In genomic region chr2:147244406-147244805, GRCm38 (mm10) we compare ENCODE assay signal across 30 mouse cellular contexts. TPM values are rescaled to one million over a fixed set of nuclear protein-coding genes. Genes with fewer than 3 reads are reported as not detected.
"Had no signal": no experiment of that assay in that cellular context is flagged by ENCODE, and none has a peak within 500 bp of the region (broad histone marks: within the 10 kb centered on the region; RNA-seq: fewer than 3 reads in every experiment).

No protein-coding gene starts in this region.

- H3K36me3 ChIP-seq: heart, embryonic 13.5 days; heart, embryonic 15.5 days; hindbrain, embryonic 10.5 days; hindbrain, embryonic 12.5 days; intestine, embryonic 15.5 days; liver, embryonic 13.5 days had no signal

- H3K4me3 ChIP-seq: gastrocnemius, adult 2 months; heart, adult 2 months; heart, embryonic 13.5 days; heart, embryonic 15.5 days; hindbrain, embryonic 10.5 days; hindbrain, embryonic 12.5 days; intestine, embryonic 15.5 days; layer of hippocampus, adult 2 months; left cerebral cortex, adult 2 months; liver, embryonic 13.5 days had no signal

- H3K4me1 ChIP-seq: heart, embryonic 13.5 days; heart, embryonic 15.5 days; hindbrain, embryonic 12.5 days; intestine, embryonic 15.5 days; liver, embryonic 13.5 days had no signal

- H3K27me3 ChIP-seq: intestine, embryonic 15.5 days; liver, embryonic 13.5 days had no signal

- H3K27ac ChIP-seq: gastrocnemius, adult 2 months; heart, adult 2 months; heart, embryonic 13.5 days; heart, embryonic 15.5 days; hindbrain, embryonic 10.5 days; hindbrain, embryonic 12.5 days; hindbrain, embryonic 14.5 days; intestine, embryonic 15.5 days; layer of hippocampus, adult 2 months; left cerebral cortex, adult 2 months; liver, embryonic 13.5 days had no signal

- H3K4me2 ChIP-seq: heart, embryonic 11.5 days; heart, embryonic 13.5 days; heart, embryonic 15.5 days; hindbrain, embryonic 12.5 days; hindbrain, embryonic 14.5 days; intestine, embryonic 15.5 days; liver, embryonic 11.5 days; liver, embryonic 13.5 days had no signal

- ATAC-seq: hindbrain, embryonic 16.5 days; inflammation-experienced regulatory T-cells, adult 6 months; intestine, embryonic 15.5 days; intestine, postnatal 0 days had no signal

- DNase-seq: gastrocnemius, adult 2 months; gastrocnemius, postnatal 10 days; gastrocnemius, postnatal 25 days; heart, adult 2 months; heart, postnatal 4 days; kidney, adult 18-20 months; kidney, adult 8-10 months; kidney, postnatal 10 days; kidney, postnatal 25 days; kidney, postnatal 4 days; liver; liver, embryonic 13.5 days had no signal

- H3K9me3 ChIP-seq: heart, embryonic 13.5 days; heart, embryonic 15.5 days; hindbrain, embryonic 10.5 days; hindbrain, embryonic 12.5 days; intestine, embryonic 15.5 days; liver, embryonic 13.5 days had no signal

- H3K9ac ChIP-seq: heart, embryonic 13.5 days; heart, embryonic 15.5 days; hindbrain, embryonic 12.5 days; hindbrain, embryonic 14.5 days; intestine, embryonic 15.5 days; liver, embryonic 13.5 days had no signal

RNA-seq across cellular contexts. Expression of gene Nkx2-2, which starts 50.4 kb away (rescaled TPM):
- total RNA-seq: gastrocnemius, adult 2 months; gastrocnemius, postnatal 25 days; granulocyte monocyte progenitor cell, adult 5-6 weeks; heart, adult 2 months; heart, postnatal 25 days; heart, postnatal 4 days had no signal
- polyA plus RNA-seq: heart, adult 2 months; heart, embryonic 13.5 days; heart, embryonic 15.5 days; heart, postnatal 0 days; inflammation-experienced regulatory T-cells, adult 6 months; kidney, embryonic 14.5 days; kidney, embryonic 16.5 days; liver, embryonic 13.5 days had no signal
